Comparison of ENCODE assay signal across 9 mouse cellular contexts in genomic region chr2:118490241-118491091, GRCm38 (mm10). TPM values are rescaled to one million over a fixed set of nuclear protein-coding genes. Genes with fewer than 3 reads are reported as not detected.
DNase-seq lines count a peak whose midpoint lies in the region; ATAC-seq and TF ChIP-seq lines count a peak whose summit lies in the region.
"Had no signal": no experiment of that assay in that cellular context is flagged by ENCODE, and none has a peak within 500 bp of the region (broad histone marks: within the 10 kb centered on the region; RNA-seq: fewer than 3 reads in every experiment).

No protein-coding gene starts in this region.

- 0 out of 2 replicates have a peak overlapping the region, but pooled peaks have one; percentile 18 for H3K27ac ChIP-seq in hindbrain, embryonic 13.5 days
- no peak overlapping the region for H3K27ac ChIP-seq in hindbrain, embryonic 11.5 days (ENCODE audit: low read depth, low read length)
- H3K27ac ChIP-seq in lung, embryonic 16.5 days (ENCODE audit: low read length): peak overlapping the region; percentile 86
- peak overlapping the region; percentile 56 for H3K27ac ChIP-seq in spleen, adult 2 months (ENCODE audit: insufficient read depth, low read length)
- H3K27ac ChIP-seq: hindbrain, embryonic 15.5 days had no signal

- H3K4me3 ChIP-seq in hindbrain, embryonic 13.5 days: no peak overlapping the region
- H3K4me3 ChIP-seq in hindbrain, embryonic 11.5 days (ENCODE audit: low read depth, low read length): no peak overlapping the region
- no peak overlapping the region for H3K4me3 ChIP-seq in lung, embryonic 16.5 days (ENCODE audit: low read length)
- H3K4me3 ChIP-seq in spleen, adult 2 months (ENCODE audit: extremely low read depth, insufficient read depth, insufficient read length): no peak overlapping the region
- H3K4me3 ChIP-seq: hindbrain, embryonic 15.5 days had no signal

- ATAC-seq in hindbrain, embryonic 13.5 days (ENCODE audit: low FRiP score): no peak
- ATAC-seq in hindbrain, embryonic 11.5 days (ENCODE audit: low FRiP score): no peak
- peak; percentile 81 for ATAC-seq in lung, embryonic 16.5 days (ENCODE audit: low read depth)

- no peaks in the 10 kb centered on the region; the same call in 1 of the 2 replicates for H3K27me3 ChIP-seq in hindbrain, embryonic 13.5 days
- H3K27me3 ChIP-seq in hindbrain, embryonic 11.5 days (ENCODE audit: control insufficient read depth, insufficient read depth, low read length): no peaks in the 10 kb centered on the region
- no peaks in the 10 kb centered on the region for H3K27me3 ChIP-seq in lung, embryonic 16.5 days (ENCODE audit: control insufficient read depth, insufficient read depth, low read depth, low read length)
- no peaks in the 10 kb centered on the region for H3K27me3 ChIP-seq in spleen, adult 2 months (ENCODE audit: control insufficient read depth, insufficient read depth, low read length)
- H3K27me3 ChIP-seq: hindbrain, embryonic 15.5 days had no signal

- TF ChIP-seq POLR2A in spleen, adult 2 months (IDR thresholded peaks at IDR 0.05; ENCODE audit: low read depth, low read length): no peak

- no peak for TF ChIP-seq CTCF in spleen, adult 2 months (IDR thresholded peaks at IDR 0.05; ENCODE audit: extremely low read depth, insufficient read depth, insufficient read length, insufficient replicate concordance)

- H3K9ac ChIP-seq in hindbrain, embryonic 13.5 days: no peak overlapping the region
- no peak overlapping the region for H3K9ac ChIP-seq in hindbrain, embryonic 11.5 days (ENCODE audit: low read depth, low read length)
- peak overlapping the region; percentile 36 for H3K9ac ChIP-seq in lung, embryonic 16.5 days (ENCODE audit: low read length)
- H3K9ac ChIP-seq: hindbrain, embryonic 15.5 days had no signal

- peaks cover 12% of the 10 kb centered on the region; the same call in 1 of the 2 replicates for H3K4me1 ChIP-seq in hindbrain, embryonic 13.5 days (replicated peaks)
- H3K4me1 ChIP-seq in hindbrain, embryonic 11.5 days (replicated peaks; ENCODE audit: control insufficient read depth, insufficient read depth, low read length): no peaks in the 10 kb centered on the region
- H3K4me1 ChIP-seq in lung, embryonic 16.5 days (replicated peaks; ENCODE audit: control insufficient read depth, insufficient read depth, low read length): peaks cover 23% of the 10 kb centered on the region
- peaks cover 26% of the 10 kb centered on the region; the same call in 1 of the 2 replicates for H3K4me1 ChIP-seq in spleen, adult 2 months (ENCODE audit: control insufficient read depth, insufficient read depth, insufficient read length)
- H3K4me1 ChIP-seq: hindbrain, embryonic 15.5 days had no signal

- no peaks in the 10 kb centered on the region for H3K36me3 ChIP-seq in hindbrain, embryonic 13.5 days
- no peaks in the 10 kb centered on the region for H3K36me3 ChIP-seq in hindbrain, embryonic 11.5 days (ENCODE audit: control insufficient read depth, insufficient read depth, low read length)
- no peaks in the 10 kb centered on the region for H3K36me3 ChIP-seq in lung, embryonic 16.5 days (ENCODE audit: control insufficient read depth, insufficient read depth, low read length)
- no peaks in the 10 kb centered on the region for H3K36me3 ChIP-seq in spleen, adult 2 months (ENCODE audit: control insufficient read depth, insufficient read depth, low read length)
- H3K36me3 ChIP-seq: hindbrain, embryonic 15.5 days had no signal

- no peak for DNase-seq in hindbrain, embryonic 11.5 days (ENCODE audit: low spot score)
- DNase-seq in adrenal gland, adult 18-20 months (ENCODE audit: low spot score in 2 of 2): peak; percentile 62 to 72
- DNase-seq in heart, adult 8-10 months (ENCODE audit: low spot score): peak; percentile 73
- peak; percentile 75 for DNase-seq in kidney, adult 9 months
- peak in 1 of 2 experiments; percentile 36 for DNase-seq in spleen, adult 2 months (ENCODE audit: low read depth in 1 of 2, low spot score in 2 of 2)
- DNase-seq in cerebellum, adult 9-10 months: no peak

- no peak overlapping the region for H3K4me2 ChIP-seq in hindbrain, embryonic 13.5 days
- no peak overlapping the region for H3K4me2 ChIP-seq in hindbrain, embryonic 11.5 days (replicated peaks; ENCODE audit: low read depth, low read length)
- H3K4me2 ChIP-seq in lung, embryonic 16.5 days (ENCODE audit: low read depth, low read length): 0 out of 2 replicates have a peak overlapping the region, but pooled peaks have one; percentile 12
- H3K4me2 ChIP-seq: hindbrain, embryonic 15.5 days had no signal

- WGBS in hindbrain, embryonic 13.5 days: 55% methylated on average over 12 of the region's 12 CpGs
- 55% methylated on average over 12 of the region's 12 CpGs for WGBS in hindbrain, embryonic 11.5 days
- 25% methylated on average over 12 of the region's 12 CpGs for WGBS in lung, embryonic 16.5 days
- WGBS in spleen, adult 2 months: 15% methylated on average over 12 of the region's 12 CpGs

- no peaks in the 10 kb centered on the region for H3K9me3 ChIP-seq in hindbrain, embryonic 13.5 days
- no peaks in the 10 kb centered on the region for H3K9me3 ChIP-seq in hindbrain, embryonic 11.5 days (ENCODE audit: control insufficient read depth, low read length)
- peaks cover 3% of the 10 kb centered on the region for H3K9me3 ChIP-seq in lung, embryonic 16.5 days (ENCODE audit: control insufficient read depth, low read length)
- H3K9me3 ChIP-seq: hindbrain, embryonic 15.5 days had no signal

RNA-seq across cellular contexts. Expression of gene Srp14, which starts 11.0 kb away (rescaled TPM):
- polyA plus RNA-seq in hindbrain, embryonic 13.5 days (2015; fragmentation: Nextera tagmentation; extraction: Ambion mirVana): 362 and 376 TPM in 2 replicates
- 304 and 306 TPM in 2 replicates for polyA plus RNA-seq in hindbrain, embryonic 11.5 days (2014; fragmentation: Nextera tagmentation; extraction: Ambion mirVana)
- total RNA-seq in adrenal gland, adult 18-20 months (2021): 100 to 1,000 TPM; 217 to 225 TPM
- total RNA-seq in heart, adult 8-10 months (2022): 100 to 1,000 TPM; 124 to 135 (median 133) TPM
- polyA plus RNA-seq in lung, embryonic 16.5 days (2015; fragmentation: Nextera tagmentation; extraction: Ambion mirVana): 250 and 281 TPM in 2 replicates
- 29.0 and 32.0 TPM in 2 replicates for polyA plus RNA-seq in spleen, adult 2 months (2012; rRNA removed)

RNA-seq across cellular contexts. Expression of gene Bmf, which starts 59.0 kb away (rescaled TPM):
- polyA plus RNA-seq in hindbrain, embryonic 13.5 days (2015; fragmentation: Nextera tagmentation; extraction: Ambion mirVana): 4.7 and 5.3 TPM in 2 replicates
- 2.5 and 4.9 TPM in 2 replicates for polyA plus RNA-seq in hindbrain, embryonic 11.5 days (2014; fragmentation: Nextera tagmentation; extraction: Ambion mirVana)
- total RNA-seq in adrenal gland, adult 18-20 months (2021): 1 to 10 TPM; 6.6 to 6.8 TPM
- 1 to 10 TPM; 2.8 to 9.8 (median 7.7) TPM for total RNA-seq in heart, adult 8-10 months (2022)
- 4.7 and 6.7 TPM in 2 replicates for polyA plus RNA-seq in lung, embryonic 16.5 days (2015; fragmentation: Nextera tagmentation; extraction: Ambion mirVana)
- 24.8 and 32.4 TPM in 2 replicates for polyA plus RNA-seq in spleen, adult 2 months (2012; rRNA removed)

Comparison
In these comparisons a context has a peak if more than half of its experiments do, and no peak if none do; other contexts are left out.
1. DNase-seq: peak in adrenal gland, adult 18-20 months (2 of 2), heart, adult 8-10 months (single experiment) and kidney, adult 9 months (single experiment); none in hindbrain, embryonic 11.5 days (single experiment) and cerebellum, adult 9-10 months (single experiment).